Mouse (Mus musculus): Measurements from ENCODE around the gene Mis12. TPM values are rescaled to one million over a fixed set of nuclear protein-coding genes. Genes with fewer than 3 reads are reported as not detected.

The Mis12 gene
- total and polyA plus RNA-seq, 3 experiments: 17.2 to 34.0 TPM; not detected in 1

DNA sequence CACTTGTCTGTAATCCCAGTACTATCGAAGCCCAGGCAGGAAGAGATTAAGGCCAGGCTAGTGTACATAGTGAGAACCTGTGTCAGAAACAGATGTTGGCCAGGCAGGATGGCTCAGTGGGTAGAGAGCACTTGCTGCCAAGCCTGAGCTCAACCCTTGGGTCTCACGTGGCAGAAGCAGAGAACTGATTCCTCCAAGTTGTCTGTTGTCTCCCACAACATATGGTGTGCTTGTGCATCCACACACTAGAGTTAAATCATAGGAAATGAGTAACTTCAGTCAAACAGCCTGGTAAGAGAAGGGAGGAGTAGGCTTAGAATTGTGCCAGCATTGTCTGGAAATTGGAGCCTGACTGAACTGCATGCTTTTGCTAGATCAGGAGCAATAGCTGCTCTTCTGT lies 44.2 kb upstream of the Mis12 start:
- Histone ChIP-seq H3K9me3 (replicated peaks; ENCODE audit: insufficient read depth, low read length) (no peaks in the 10 kb centered on the region), H3K36me3 (ENCODE audit: control insufficient read depth in 1 of 2, insufficient read depth in 2 of 2, low read length in 2 of 2) (peaks cover 12 to 25% of the 10 kb centered on the region in 2 experiments), H3K4me3 (ENCODE audit: control insufficient read depth in 1 of 2, insufficient read depth in 1 of 2, low read depth in 2 of 2, low read length in 2 of 2) (no peak overlapping the region), H3K9ac (ENCODE audit: control insufficient read depth, low read depth, low read length, poor library complexity, severe bottlenecking) (no peak overlapping the region), H3K79me2 (ENCODE audit: control insufficient read depth, insufficient read depth, low read length, poor library complexity) (peaks cover 11% of the 10 kb centered on the region), H3K27ac (ENCODE audit: control insufficient read depth, low read depth, low read length) (no peak overlapping the region), H3K4me1 (ENCODE audit: control insufficient read depth in 1 of 2, insufficient read depth in 2 of 2, low read length in 2 of 2) (peaks cover 0 to 7% of the 10 kb centered on the region in 2 experiments; a peak in 2 of 4 replicates), H3K27me3 (ENCODE audit: control insufficient read depth in 1 of 2, insufficient read depth in 2 of 2, low read length in 2 of 2) (no peaks in the 10 kb centered on the region)
- peak; percentile 43 for DNase-seq (ENCODE audit: low read depth, low spot score)
- TF ChIP-seq POLR2AphosphoS5 (IDR thresholded peaks at IDR 0.05; ENCODE audit: borderline replicate concordance, low read depth, low read length) (no peak), CHD1 (IDR thresholded peaks at IDR 0.05; ENCODE audit: low read depth, low read length) (no peak), ZC3H11A (IDR thresholded peaks at IDR 0.05; ENCODE audit: low read depth, low read length) (no peak), GATA1 (IDR thresholded peaks at IDR 0.05; ENCODE audit: low read depth, low read length) (no peak), CHD2 (IDR thresholded peaks at IDR 0.05; ENCODE audit: low read length) (no peak), ELF1 (IDR thresholded peaks at IDR 0.05; ENCODE audit: low read depth, low read length) (no peak), ZNF384 (IDR thresholded peaks at IDR 0.05; ENCODE audit: low read depth, low read length) (0 out of 2 replicates have a peak, but pooled peaks have one; percentile 20), ETS1 (IDR thresholded peaks at IDR 0.05; ENCODE audit: low read depth, low read length) (peak; percentile 10; the same call in 1 of the 2 replicates), SIN3A (IDR thresholded peaks at IDR 0.05; ENCODE audit: low read length) (no peak)

DNA sequence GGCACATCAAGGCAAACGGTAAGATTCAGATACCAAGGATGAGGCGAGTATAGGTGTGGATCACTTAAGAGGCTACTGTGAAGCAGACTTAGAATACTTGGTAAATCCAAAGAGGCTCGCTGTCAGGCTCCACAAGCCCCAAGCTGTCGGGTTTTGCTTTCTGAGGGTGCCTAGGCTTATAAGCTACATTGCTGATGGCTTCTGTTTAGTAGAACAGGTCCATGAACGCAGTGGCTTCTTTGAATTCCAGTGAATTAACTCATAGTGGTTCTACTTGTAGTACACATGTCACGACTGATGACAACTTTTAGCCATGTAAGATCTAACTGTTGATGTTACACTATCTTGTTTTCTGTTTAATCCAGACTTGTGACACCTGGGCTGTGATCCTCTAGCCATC lies 42.1 kb upstream of the Mis12 start:
- DNase-seq (ENCODE audit: low read depth, low spot score): no peak
- Histone ChIP-seq H3K27ac (ENCODE audit: control insufficient read depth, low read depth, low read length) (no peak overlapping the region), H3K79me2 (ENCODE audit: control insufficient read depth, insufficient read depth, low read length, poor library complexity) (peaks cover 23% of the 10 kb centered on the region), H3K9ac (ENCODE audit: control insufficient read depth, low read depth, low read length, poor library complexity, severe bottlenecking) (no peak overlapping the region), H3K9me3 (replicated peaks; ENCODE audit: insufficient read depth, low read length) (no peaks in the 10 kb centered on the region), H3K4me3 (ENCODE audit: control insufficient read depth in 1 of 2, insufficient read depth in 1 of 2, low read depth in 2 of 2, low read length in 2 of 2) (no peak overlapping the region), H3K36me3 (ENCODE audit: control insufficient read depth in 1 of 2, insufficient read depth in 2 of 2, low read length in 2 of 2) (peaks cover 20 to 32% of the 10 kb centered on the region in 2 experiments), H3K27me3 (ENCODE audit: control insufficient read depth in 1 of 2, insufficient read depth in 2 of 2, low read length in 2 of 2) (no peaks in the 10 kb centered on the region), H3K4me1 (ENCODE audit: control insufficient read depth in 1 of 2, insufficient read depth in 2 of 2, low read length in 2 of 2) (peaks cover 5 to 7% of the 10 kb centered on the region in 2 experiments)
- TF ChIP-seq ZKSCAN1 (IDR thresholded peaks at IDR 0.05; ENCODE audit: low read depth, low read length) (no peak), SMC3 (IDR thresholded peaks at IDR 0.05; ENCODE audit: low read depth, low read length) (peak; percentile 10; the same call in 1 of the 2 replicates), MYB (IDR thresholded peaks at IDR 0.05; ENCODE audit: low read depth, low read length) (no peak), CHD1 (IDR thresholded peaks at IDR 0.05; ENCODE audit: low read depth, low read length) (no peak), POLR2A (IDR thresholded peaks at IDR 0.05; ENCODE audit: control insufficient read depth in 1 of 2, insufficient read depth in 1 of 2, low read depth in 1 of 2, low read length in 2 of 2, poor library complexity in 1 of 2) (peak in 1 of 2 experiments; percentile 53; a peak in 2 of 4 replicates), GATA1 (IDR thresholded peaks at IDR 0.05; ENCODE audit: low read depth, low read length) (no peak), MYC (IDR thresholded peaks at IDR 0.05; ENCODE audit: low read depth, low read length) (no peak), SIN3A (IDR thresholded peaks at IDR 0.05; ENCODE audit: low read length) (no peak), UBTF (IDR thresholded peaks at IDR 0.05; ENCODE audit: borderline replicate concordance, insufficient read depth, low read depth, low read length) (no peak), NELFE (IDR thresholded peaks at IDR 0.05; ENCODE audit: low read depth, low read length) (no peak), POLR2AphosphoS2 (IDR thresholded peaks at IDR 0.05; ENCODE audit: low read length) (peak; percentile 85; the same call in 1 of the 2 replicates)

Measured in MEL (cell line).